Mouse (Mus musculus) hindbrain, embryonic 12.5 days (tissue): ENCODE results near the gene Grb14. TPM values are rescaled to one million over a fixed set of nuclear protein-coding genes. Genes with fewer than 3 reads are reported as not detected.

Experiments
- ATAC-seq: fragments of 200-750 bp; cut with Nextera tagmentation; 2 replicates; pipeline ENCODE4 v1.8.0; 2017; ENCODE audit warnings: moderate TSS enrichment; ENCODE audit not compliant: low FRiP score
- H3K27ac ChIP-seq: fragments of 300-500 bp; sonication (generic); 2 replicates; pipeline ENCODE4 v1.5.1; 2016; ENCODE audit warnings: mild to moderate bottlenecking
- H3K27me3 ChIP-seq: fragments of 300-500 bp; sonication (generic); 2 replicates; pipeline ENCODE4 v1.6.1; 2016; ENCODE audit warnings: mild to moderate bottlenecking
- H3K36me3 ChIP-seq: fragments of 300-500 bp; sonication (generic); 2 replicates; pipeline ENCODE4 v1.6.1; 2016; ENCODE audit warnings: mild to moderate bottlenecking
- H3K4me1 ChIP-seq: fragments of 300-500 bp; sonication (generic); 2 replicates; pipeline ENCODE4 v1.6.1; 2016
- H3K4me2 ChIP-seq: fragments of 300-500 bp; sonication (generic); replicated peaks from 2 replicates; pipeline ENCODE4 v1.6.1; 2016; ENCODE audit warnings: mild to moderate bottlenecking
- H3K4me3 ChIP-seq: fragments of 300-500 bp; sonication (generic); 2 replicates; pipeline ENCODE4 v1.5.1; 2016; ENCODE audit warnings: mild to moderate bottlenecking
- H3K9ac ChIP-seq: fragments of 300-500 bp; sonication (generic); 2 replicates; pipeline ENCODE4 v1.6.1; 2016; ENCODE audit warnings: mild to moderate bottlenecking, moderate library complexity
- H3K9me3 ChIP-seq: fragments of 300-500 bp; sonication (generic); replicated peaks from 2 replicates; pipeline ENCODE4 v1.6.1; 2016; ENCODE audit warnings: mild to moderate bottlenecking
- WGBS: fragments of 180-500 bp; shearing (Covaris S2); methylation state at CpG from one replicate; pipeline ENCODE4 v1.1.7; 2016; 5-methylcytosine and 5-hydroxymethylcytosine counted together
- polyA plus RNA-seq: library from polyadenylated mRNA; unstranded; fragments of >200 nt; fragmentation: Nextera tagmentation; extraction: Ambion mirVana; gene quantifications from 2 replicates; pipeline ENCODE4 v1.2.1, GENCODE M21; 2016

Gene Grb14
- 11.0 and 11.7 TPM in 2 replicates for polyA plus RNA-seq

- no peaks in the 10 kb centered on the region for H3K36me3 ChIP-seq
- no peaks in the 10 kb centered on the region for H3K9me3 ChIP-seq
- H3K4me3 ChIP-seq, result no peak within 1 kb of the TSS
- 74% methylated on average over 1 of the region's 1 CpGs for WGBS
- H3K9ac ChIP-seq, result no peak within 1 kb of the TSS
- H3K4me1 ChIP-seq, result peaks cover 8% of the 10 kb centered on the region; the same call in 1 of the 2 replicates
- ATAC-seq, result no peak
- H3K4me2 ChIP-seq, result no peak within 1 kb of the TSS
- no peaks in the 10 kb centered on the region for H3K27me3 ChIP-seq
- H3K27ac ChIP-seq, result no peak within 1 kb of the TSS
Observed at GRCm38 (mm10) chr2:65024887-65025286, at the start of gene Grb14. Grb14 (minus strand) TSS chr2:65024987.

- H3K27me3 ChIP-seq, result no peaks in the 10 kb centered on the region
- H3K27ac ChIP-seq, result no peak overlapping the region
- no peaks in the 10 kb centered on the region for H3K9me3 ChIP-seq
- H3K9ac ChIP-seq, result no peak overlapping the region
- 87% methylated on average over 3 of the region's 3 CpGs for WGBS
- no peak overlapping the region for H3K4me2 ChIP-seq
- H3K36me3 ChIP-seq, result no peaks in the 10 kb centered on the region
- H3K4me1 ChIP-seq, result no peaks in the 10 kb centered on the region
- H3K4me3 ChIP-seq, result no peak overlapping the region
- ATAC-seq, result no peak
Observed at GRCm38 (mm10) chr2:65072205-65072604, 47.4 kb upstream of the Grb14 start.

- H3K4me3 ChIP-seq, result no peak overlapping the region
- 84% methylated on average over 2 of the region's 2 CpGs for WGBS
- no peaks in the 10 kb centered on the region for H3K36me3 ChIP-seq
- H3K27ac ChIP-seq, result no peak overlapping the region
- no peaks in the 10 kb centered on the region for H3K4me1 ChIP-seq
- no peak for ATAC-seq
- H3K4me2 ChIP-seq, result no peak overlapping the region
- H3K27me3 ChIP-seq, result no peaks in the 10 kb centered on the region
- no peaks in the 10 kb centered on the region for H3K9me3 ChIP-seq
- no peak overlapping the region for H3K9ac ChIP-seq
Observed at GRCm38 (mm10) chr2:65053764-65054163, 29.0 kb upstream of the Grb14 start.

GRCm38 (mm10) chr2:65052191-65053012 is 27.6 kb upstream of the Grb14 start:
- H3K4me2 ChIP-seq, result no peak overlapping the region
- no peaks in the 10 kb centered on the region for H3K4me1 ChIP-seq
- H3K9me3 ChIP-seq, result no peaks in the 10 kb centered on the region
- no peak overlapping the region for H3K9ac ChIP-seq
- H3K27me3 ChIP-seq, result no peaks in the 10 kb centered on the region
- H3K4me3 ChIP-seq, result no peak overlapping the region
- no peak for ATAC-seq
- H3K36me3 ChIP-seq, result no peaks in the 10 kb centered on the region
- H3K27ac ChIP-seq, result no peak overlapping the region
- 94% methylated on average over 6 of the region's 6 CpGs for WGBS

GRCm38 (mm10) chr2:65050776-65051175 is 26.0 kb upstream of the Grb14 start:
- H3K36me3 ChIP-seq, result no peaks in the 10 kb centered on the region
- no peaks in the 10 kb centered on the region for H3K27me3 ChIP-seq
- H3K9ac ChIP-seq, result no peak overlapping the region
- ATAC-seq, result no peak
- no peak overlapping the region for H3K4me3 ChIP-seq
- no peaks in the 10 kb centered on the region for H3K4me1 ChIP-seq
- H3K27ac ChIP-seq, result no peak overlapping the region
- no peaks in the 10 kb centered on the region for H3K9me3 ChIP-seq
- no peak overlapping the region for H3K4me2 ChIP-seq
- 90% methylated on average over 3 of the region's 3 CpGs for WGBS

GRCm38 (mm10) chr2:65048234-65049017 is 23.6 kb upstream of the Grb14 start:
- H3K4me2 ChIP-seq, result no peak overlapping the region
- 73% methylated on average over 6 of the region's 6 CpGs for WGBS
- H3K27me3 ChIP-seq, result no peaks in the 10 kb centered on the region
- H3K9me3 ChIP-seq, result no peaks in the 10 kb centered on the region
- H3K36me3 ChIP-seq, result no peaks in the 10 kb centered on the region
- H3K4me1 ChIP-seq, result no peaks in the 10 kb centered on the region
- no peak overlapping the region for H3K9ac ChIP-seq
- H3K27ac ChIP-seq, result no peak overlapping the region
- no peak for ATAC-seq
- no peak overlapping the region for H3K4me3 ChIP-seq

GRCm38 (mm10) chr2:65038164-65038563 is 13.4 kb upstream of the Grb14 start:
- Histone ChIP-seq H3K27me3 (no peaks in the 10 kb centered on the region), H3K27ac (no peak overlapping the region), H3K9ac (no peak overlapping the region), H3K9me3 (no peaks in the 10 kb centered on the region), H3K4me3 (no peak overlapping the region), H3K36me3 (no peaks in the 10 kb centered on the region), H3K4me2 (no peak overlapping the region), H3K4me1 (no peaks in the 10 kb centered on the region)
- 31% methylated on average over 4 of the region's 4 CpGs for WGBS
- ATAC-seq, result no peak

GRCm38 (mm10) chr2:65037546-65037945 is 12.8 kb upstream of the Grb14 start:
- WGBS, result 27% methylated on average over 8 of the region's 8 CpGs
- no peak for ATAC-seq
- Histone ChIP-seq H3K4me1 (no peaks in the 10 kb centered on the region), H3K27me3 (no peaks in the 10 kb centered on the region), H3K9me3 (no peaks in the 10 kb centered on the region), H3K27ac (no peak overlapping the region), H3K4me3 (no peak overlapping the region), H3K4me2 (no peak overlapping the region), H3K9ac (no peak overlapping the region), H3K36me3 (no peaks in the 10 kb centered on the region)

GRCm38 (mm10) chr2:65022363-65023240 is 2.2 kb downstream of the Grb14 start:
- WGBS, result under 1% methylated on average over 53 of the region's 71 CpGs
- peak; percentile 87 for ATAC-seq
- no peaks in the 10 kb centered on the region for H3K36me3 ChIP-seq
- peak overlapping the region; percentile 100 for H3K4me2 ChIP-seq
- no peaks in the 10 kb centered on the region for H3K9me3 ChIP-seq
- H3K4me1 ChIP-seq, result peaks cover 8% of the 10 kb centered on the region; the same call in 1 of the 2 replicates
- no peak overlapping the region for H3K27ac ChIP-seq
- H3K9ac ChIP-seq, result peak overlapping the region; percentile 82
- H3K4me3 ChIP-seq, result peak overlapping the region; percentile 80
- H3K27me3 ChIP-seq, result no peaks in the 10 kb centered on the region

GRCm38 (mm10) chr2:65021691-65022362 is 3.0 kb downstream of the Grb14 start:
- H3K9ac ChIP-seq, result peak overlapping the region; percentile 82
- H3K4me2 ChIP-seq, result peak overlapping the region; percentile 100
- 9% methylated on average over 15 of the region's 15 CpGs for WGBS
- no peak; the same call in 1 of the 2 replicates for ATAC-seq
- H3K4me3 ChIP-seq, result peak overlapping the region; percentile 80
- no peaks in the 10 kb centered on the region for H3K36me3 ChIP-seq
- no peak overlapping the region for H3K27ac ChIP-seq
- peaks cover 8% of the 10 kb centered on the region; the same call in 1 of the 2 replicates for H3K4me1 ChIP-seq
- no peaks in the 10 kb centered on the region for H3K9me3 ChIP-seq
- no peaks in the 10 kb centered on the region for H3K27me3 ChIP-seq

- no peak for ATAC-seq
- WGBS, result 95% methylated on average over 2 of the region's 2 CpGs
Observed at GRCm38 (mm10) chr2:65017375-65017774, 7.4 kb downstream of the Grb14 start.

More at GRCm38 (mm10) chr2:65017375-65017774, 7.4 kb downstream of the Grb14 start:
- Histone ChIP-seq H3K4me3 (no peak overlapping the region), H3K4me2 (no peak overlapping the region), H3K4me1 (peaks cover 6% of the 10 kb centered on the region; the same call in 1 of the 2 replicates), H3K36me3 (no peaks in the 10 kb centered on the region), H3K9ac (no peak overlapping the region), H3K27ac (no peak overlapping the region), H3K9me3 (no peaks in the 10 kb centered on the region), H3K27me3 (no peaks in the 10 kb centered on the region)
